Mouse (Mus musculus): ENCODE measurements around the gene Meltf.

GRCm38 (mm10) chr16:31834011-31834584 is 44.5 kb upstream of the Meltf start:
- TF ChIP-seq POLR2A (IDR thresholded peaks at IDR 0.05; ENCODE audit: low read depth, low read length), result 0 out of 2 replicates have a peak, but pooled peaks have one; percentile 30
- no peak for TF ChIP-seq EP300 (IDR thresholded peaks at IDR 0.05; ENCODE audit: low read length)
- no peak for TF ChIP-seq CTCF (conservative IDR thresholded peaks at IDR 0.05 in 1 of 2, IDR thresholded peaks at IDR 0.05 in 1 of 2; ENCODE audit: low read depth in 2 of 2, low read length in 2 of 2)
- TF ChIP-seq IRF4 (IDR thresholded peaks at IDR 0.05; ENCODE audit: low read depth, low read length), result peak; percentile 69; the same call in 1 of the 2 replicates
- TF ChIP-seq MXI1 (IDR thresholded peaks at IDR 0.05; ENCODE audit: low read depth, low read length), result peak; percentile 47; the same call in 1 of the 2 replicates

Data from CH12.LX (cell line).